Mouse (Mus musculus) cortical plate, adult 2 months (tissue): ENCODE data around the gene Mmd. TPM values are rescaled to one million over a fixed set of nuclear protein-coding genes. Genes with fewer than 3 reads are reported as not detected.

ENCODE experiments used
- H3K27ac ChIP-seq: fragments of 200-500 bp; 2 replicates; pipeline ENCODE4 v1.5.1; 2012; ENCODE audit warnings: low read length, control low read depth, inconsistent platforms; ENCODE audit not compliant: insufficient read depth
- H3K4me1 ChIP-seq: fragments of 200-500 bp; 2 replicates; pipeline ENCODE4 v1.6.1; 2011; ENCODE audit warnings: low read length; ENCODE audit not compliant: control insufficient read depth, insufficient read depth
- H3K4me3 ChIP-seq: fragments of 200-500 bp; 2 replicates; pipeline ENCODE4 v1.5.1; 2011; ENCODE audit warnings: mild to moderate bottlenecking, low read length, control low read depth; ENCODE audit not compliant: insufficient read depth
- CTCF ChIP-seq: fragments of 200-500 bp; IDR thresholded peaks from 2 replicates; pipeline ENCODE4 v1.5.1; 2011; ENCODE audit warnings: mild to moderate bottlenecking, control low read depth, low read length; ENCODE audit not compliant: insufficient read depth; ENCODE audit errors: extremely low read depth
- POLR2A ChIP-seq: fragments of 200-500 bp; IDR thresholded peaks from 2 replicates; pipeline ENCODE4 v1.6.1; 2011; ENCODE audit warnings: mild to moderate bottlenecking, low read length, control low read depth; ENCODE audit not compliant: insufficient read depth; ENCODE audit errors: extremely low read depth
- polyA plus RNA-seq: library from polyadenylated mRNA; depleted of rRNA; stranded (reverse); fragments of >200 nt; gene quantifications from 2 replicates; pipeline ENCODE4 v1.2.3, GENCODE M21; 2012; rRNA removed

Gene Mmd
- polyA plus RNA-seq, 1 experiment = 164 TPM

- Histone ChIP-seq H3K4me1 (no peaks in the 10 kb centered on the region), H3K4me3 (no peak overlapping the region), H3K27ac (no peak overlapping the region)
- peak; percentile 71 for TF ChIP-seq CTCF
- no peak for TF ChIP-seq POLR2A
Measured at GRCm38 (mm10) chr11:90306993-90307392, 57.7 kb downstream of the Mmd start.

- Histone ChIP-seq H3K27ac (no peak overlapping the region), H3K4me3 (no peak overlapping the region), H3K4me1 (peaks cover 1% of the 10 kb centered on the region; the same call in 1 of the 2 replicates)
- TF ChIP-seq CTCF (no peak), POLR2A (no peak)
Measured at GRCm38 (mm10) chr11:90314606-90315005, 65.3 kb downstream of the Mmd start.

GRCm38 (mm10) chr11:90317482-90317881 is 68.2 kb downstream of the Mmd start:
- peaks cover 1% of the 10 kb centered on the region; the same call in 1 of the 2 replicates for H3K4me1 ChIP-seq
- H3K27ac ChIP-seq = no peak overlapping the region
- H3K4me3 ChIP-seq = no peak overlapping the region
- TF ChIP-seq POLR2A = no peak
- TF ChIP-seq CTCF = peak; percentile 71

- H3K27ac ChIP-seq = no peak overlapping the region
- no peak overlapping the region for H3K4me3 ChIP-seq
- no peaks in the 10 kb centered on the region for H3K4me1 ChIP-seq
- TF ChIP-seq POLR2A (no peak), CTCF (no peak)
Measured at GRCm38 (mm10) chr11:90320922-90321321, 71.7 kb downstream of the Mmd start.

- Histone ChIP-seq H3K27ac (no peak overlapping the region), H3K4me1 (no peaks in the 10 kb centered on the region), H3K4me3 (no peak overlapping the region)
- TF ChIP-seq CTCF = no peak
- no peak for TF ChIP-seq POLR2A
Measured at GRCm38 (mm10) chr11:90324597-90324996, 75.3 kb downstream of the Mmd start.

- no peak overlapping the region for H3K4me3 ChIP-seq
- no peak for TF ChIP-seq CTCF
- TF ChIP-seq POLR2A = no peak
- H3K27ac ChIP-seq = no peak overlapping the region
- H3K4me1 ChIP-seq = no peaks in the 10 kb centered on the region
Measured at GRCm38 (mm10) chr11:90326146-90326545, 76.9 kb downstream of the Mmd start.

GRCm38 (mm10) chr11:90326836-90327235 is 77.6 kb downstream of the Mmd start:
- H3K4me1 ChIP-seq = peaks cover 2% of the 10 kb centered on the region; the same call in 1 of the 2 replicates
- no peak for TF ChIP-seq POLR2A
- no peak for TF ChIP-seq CTCF
- H3K27ac ChIP-seq = no peak overlapping the region
- no peak overlapping the region for H3K4me3 ChIP-seq

Other genes starting within 250 kb of the Mmd start
- gene Pctp, start 246.6 kb upstream of the Mmd start, polyA plus RNA-seq = 1.6 TPM in 2 replicates
- gene Tmem100, start 219.1 kb upstream of the Mmd start, polyA plus RNA-seq = 17.8 and 18.2 TPM in 2 replicates
- gene Gm45716, start 61.8 kb upstream of the Mmd start, polyA plus RNA-seq = 13.3 and 13.6 TPM in 2 replicates
- gene Hlf, start 141.4 kb downstream of the Mmd start, polyA plus RNA-seq = 121 and 125 TPM in 2 replicates